Mouse (Mus musculus) adrenal gland, adult 18-20 months (tissue): ENCODE measurements around the gene Lrp4. TPM values are rescaled to one million over a fixed set of nuclear protein-coding genes. Genes with fewer than 3 reads are reported as not detected.

Experiments used
- DNase-seq, 2 experiments: peaks; one replicate each; pipeline ENCODE4 v3.0.0; 2021 to 2022; ENCODE audit warnings: low spot score in 2 of 2
- total RNA-seq, 2 experiments: library from RNA; stranded (reverse); gene quantifications; 1 replicate in 1 of 2; 2 replicates in 1 of 2; pipeline ENCODE4 v1.2.3; 2021

Lrp4 gene
- total RNA-seq, 2 experiments from 2014 or later, result 4.8 TPM

GRCm38 (mm10) chr2:91453231-91454075 is 3.9 kb upstream of the Lrp4 start:
- no peak for DNase-seq

GRCm38 (mm10) chr2:91454434-91454833 is 2.9 kb upstream of the Lrp4 start:
- DNase-seq, result no peak

GRCm38 (mm10) chr2:91455826-91456225 is 1.5 kb upstream of the Lrp4 start:
- no peak for DNase-seq

GRCm38 (mm10) chr2:91456491-91457100 is 715 bp upstream of the Lrp4 start:
- no peak for DNase-seq

- peak in 1 of 2 experiments; percentile 26 for DNase-seq
These were observed 443 bp downstream of the Lrp4 start for GRCm38 (mm10) chr2:91457656-91458251.

GRCm38 (mm10) chr2:91458252-91458672 is 951 bp downstream of the Lrp4 start:
- DNase-seq, result peak in 1 of 2 experiments; percentile 32

GRCm38 (mm10) chr2:91458673-91459391 is 1.5 kb downstream of the Lrp4 start:
- peak in 1 of 2 experiments; percentile 22 for DNase-seq

GRCm38 (mm10) chr2:91460076-91460475 is 2.8 kb downstream of the Lrp4 start:
- DNase-seq, result no peak

- DNase-seq, result no peak
These were observed 3.5 kb downstream of the Lrp4 start for GRCm38 (mm10) chr2:91460771-91461170.

GRCm38 (mm10) chr2:91461341-91461740 is 4.0 kb downstream of the Lrp4 start:
- DNase-seq, result no peak

GRCm38 (mm10) chr2:91462196-91462595 is 4.9 kb downstream of the Lrp4 start:
- DNase-seq, result no peak

- DNase-seq, result no peak
These were observed 5.4 kb downstream of the Lrp4 start for GRCm38 (mm10) chr2:91462681-91463080.

- DNase-seq, result no peak
These were observed 8.6 kb downstream of the Lrp4 start for GRCm38 (mm10) chr2:91465934-91466333.

GRCm38 (mm10) chr2:91467613-91468012 is 10.3 kb downstream of the Lrp4 start:
- DNase-seq, result no peak

- no peak for DNase-seq
These were observed 12.8 kb downstream of the Lrp4 start for GRCm38 (mm10) chr2:91470055-91470647.

GRCm38 (mm10) chr2:91474358-91474757 is 17.0 kb downstream of the Lrp4 start:
- no peak for DNase-seq

GRCm38 (mm10) chr2:91475791-91476190 is 18.5 kb downstream of the Lrp4 start:
- no peak for DNase-seq

- DNase-seq, result no peak
These were observed 18.9 kb downstream of the Lrp4 start for GRCm38 (mm10) chr2:91476251-91476661.

- no peak for DNase-seq
These were observed 19.5 kb downstream of the Lrp4 start for GRCm38 (mm10) chr2:91476841-91477240.

GRCm38 (mm10) chr2:91480399-91480801 is 23.1 kb downstream of the Lrp4 start:
- no peak for DNase-seq
